Mouse (Mus musculus) liver, adult 2 months (tissue): ENCODE measurements at regions not wholly inside any gene's neighbourhood (a gene's known extent, or its start where the extent isn't known, plus 50 kb on each side); places are given as distances from the start of the nearest gene placed in this dataset.
A peak's percentile ranks its signal among the peaks of the same experiment; 100 is the strongest.

Source experiments
- DNase-seq: peaks from one replicate; pipeline ENCODE4 v3.0.0-alpha.2; 2011; ENCODE audit warnings: low read depth, low spot score; ENCODE audit errors: extremely low read depth
- H3K27ac ChIP-seq: fragments of 200-500 bp; replicated peaks from 2 replicates; pipeline ENCODE4 v1.5.1; 2012; ENCODE audit warnings: low read depth, mild to moderate bottlenecking, control low read depth, inconsistent platforms, low read length; ENCODE audit not compliant: insufficient read depth
- H3K27me3 ChIP-seq: fragments of 200-500 bp; 2 replicates; pipeline ENCODE4 v1.6.1; 2012; ENCODE audit warnings: mild to moderate bottlenecking, moderate library complexity, low read length, inconsistent platforms; ENCODE audit not compliant: control insufficient read depth, insufficient read depth
- H3K36me3 ChIP-seq: fragments of 200-500 bp; 2 replicates; pipeline ENCODE4 v1.6.1; 2012; ENCODE audit warnings: low read length, inconsistent platforms; ENCODE audit not compliant: control insufficient read depth, insufficient read depth
- H3K4me1 ChIP-seq: fragments of 200-500 bp; 2 replicates; pipeline ENCODE4 v1.6.1; 2011; ENCODE audit warnings: low read length; ENCODE audit not compliant: control insufficient read depth, insufficient read depth
- H3K4me3 ChIP-seq: fragments of 200-500 bp; 2 replicates; pipeline ENCODE4 v1.5.1; 2011; ENCODE audit warnings: low read depth, mild to moderate bottlenecking, control low read depth, low read length, moderate library complexity; ENCODE audit not compliant: insufficient read depth
- H3K79me2 ChIP-seq: fragments of 200-500 bp; 2 replicates; pipeline ENCODE4 v1.6.1; 2012; ENCODE audit warnings: inconsistent platforms, mild to moderate bottlenecking, low read length, moderate library complexity; ENCODE audit not compliant: control insufficient read depth, insufficient read depth
- H3K9ac ChIP-seq: fragments of 200-500 bp; 2 replicates; pipeline ENCODE4 v1.6.1; 2012; ENCODE audit warnings: low read depth, mild to moderate bottlenecking, control low read depth, inconsistent platforms, low read length
- CTCF ChIP-seq: fragments of 200-500 bp; IDR thresholded peaks from 2 replicates; pipeline ENCODE4 v1.5.1; 2011; ENCODE audit warnings: low read depth, low read length, control low read depth
- POLR2A ChIP-seq: fragments of 200-500 bp; IDR thresholded peaks from 2 replicates; pipeline ENCODE4 v1.6.1; 2011; ENCODE audit warnings: low read length, control low read depth; ENCODE audit not compliant: insufficient read depth; ENCODE audit errors: extremely low read depth
- whole genome bisulfite sequencing: fragments of 180-500 bp; shearing (Covaris S2); methylation state at CpG from one replicate; pipeline ENCODE4 v1.1.7; 2018; 5-methylcytosine and 5-hydroxymethylcytosine counted together

GRCm38 (mm10) chr4:142989175-142989574, 223.6 kb downstream of the Prdm2 start:
- DNase-seq = no peak
- Histone ChIP-seq H3K36me3 (no peaks in the 10 kb centered on the region), H3K79me2 (no peaks in the 10 kb centered on the region), H3K9ac (no peak overlapping the region), H3K27ac (no peak overlapping the region), H3K4me1 (no peaks in the 10 kb centered on the region), H3K27me3 (no peaks in the 10 kb centered on the region), H3K4me3 (no peak overlapping the region)
- WGBS = 7% methylated on average over 8 of the region's 8 CpGs
- TF ChIP-seq CTCF = no peak
- TF ChIP-seq POLR2A = no peak

DNA sequence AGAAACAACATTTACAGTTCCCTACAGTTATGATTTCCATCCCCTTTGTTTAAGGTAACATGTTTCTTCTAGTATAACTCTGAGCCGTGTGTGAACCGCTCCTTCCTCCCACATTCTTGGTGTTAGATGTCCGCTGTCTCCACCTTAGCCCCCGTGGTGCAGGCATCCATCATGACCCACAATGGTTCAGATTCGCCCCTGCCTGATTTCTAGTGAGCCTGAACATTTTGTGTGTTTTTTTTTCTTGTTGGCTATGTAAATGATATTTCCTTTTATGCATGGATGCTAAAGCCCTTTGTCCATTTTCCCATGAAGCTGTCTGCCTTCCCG, 229.5 kb downstream of the Prdm2 start:
- no peak overlapping the region for H3K4me3 ChIP-seq
- no peak overlapping the region for H3K27ac ChIP-seq
- no peaks in the 10 kb centered on the region for H3K36me3 ChIP-seq
- H3K79me2 ChIP-seq = no peaks in the 10 kb centered on the region
- WGBS = 71% methylated on average over 6 of the region's 6 CpGs
- no peaks in the 10 kb centered on the region for H3K4me1 ChIP-seq
- no peaks in the 10 kb centered on the region for H3K27me3 ChIP-seq
- H3K9ac ChIP-seq = no peak overlapping the region
- TF ChIP-seq POLR2A = no peak
- no peak for TF ChIP-seq CTCF
- DNase-seq = no peak

DNA sequence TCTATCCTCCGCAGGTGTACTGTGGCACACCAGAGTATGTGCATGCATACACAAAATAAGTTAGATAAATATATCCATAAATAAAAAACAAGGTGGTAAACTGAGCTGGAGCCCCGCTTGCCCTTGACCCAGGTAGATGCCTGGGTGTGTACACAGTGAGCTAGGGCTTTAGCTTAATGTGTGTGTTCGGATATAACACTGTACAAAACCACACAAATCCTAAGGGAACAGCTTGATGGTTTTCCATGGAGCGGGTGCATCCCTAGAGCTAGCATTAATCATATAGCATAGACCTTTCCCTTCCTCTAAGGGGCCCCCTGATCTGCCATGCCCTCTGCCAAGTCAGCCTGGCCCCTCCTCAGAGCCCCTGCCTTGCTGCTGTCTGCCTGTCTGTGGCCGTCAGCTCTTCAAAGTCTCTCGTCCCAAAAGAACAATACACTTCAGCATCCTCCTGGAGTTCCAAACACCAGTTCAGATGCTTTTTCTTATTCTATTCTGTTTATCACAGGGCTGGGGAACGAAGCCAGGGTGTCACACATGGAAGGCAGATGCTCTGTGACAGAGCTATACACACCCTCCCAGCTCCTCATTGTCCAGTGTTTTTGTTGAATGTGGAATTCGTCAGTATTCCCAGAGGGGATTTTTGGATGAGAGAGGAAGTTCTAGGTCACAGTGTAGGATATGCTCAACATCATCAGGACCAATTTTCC, 230.1 kb downstream of the Prdm2 start:
- DNase-seq = no peak
- Histone ChIP-seq H3K4me1 (no peaks in the 10 kb centered on the region), H3K4me3 (no peak overlapping the region), H3K27ac (no peak overlapping the region), H3K9ac (no peak overlapping the region), H3K79me2 (no peaks in the 10 kb centered on the region), H3K27me3 (no peaks in the 10 kb centered on the region), H3K36me3 (no peaks in the 10 kb centered on the region)
- 69% methylated on average over 8 of the region's 8 CpGs for WGBS
- no peak for TF ChIP-seq POLR2A
- TF ChIP-seq CTCF = no peak

DNA sequence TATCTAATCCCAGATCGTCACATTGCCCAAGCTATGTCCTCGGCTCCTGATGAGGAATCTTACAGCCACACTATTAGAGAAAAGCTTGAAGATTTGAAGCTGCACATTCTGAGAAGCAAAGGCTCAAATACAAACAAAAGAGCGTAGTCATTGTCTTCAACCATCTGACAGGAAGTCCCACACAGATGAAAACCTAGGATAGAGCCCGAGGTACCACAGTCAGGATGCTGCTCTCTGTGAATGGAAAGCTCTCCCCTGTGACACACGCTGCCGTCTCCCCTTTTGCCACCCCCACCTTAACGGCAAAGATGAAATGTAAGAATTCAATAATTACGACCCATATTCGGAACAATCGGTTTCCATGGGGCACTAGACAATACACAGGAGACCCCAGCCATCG, 237.2 kb downstream of the Prdm2 start:
- no peaks in the 10 kb centered on the region for H3K79me2 ChIP-seq
- no peaks in the 10 kb centered on the region for H3K4me1 ChIP-seq
- no peak overlapping the region for H3K27ac ChIP-seq
- no peak overlapping the region for H3K9ac ChIP-seq
- H3K36me3 ChIP-seq = no peaks in the 10 kb centered on the region
- no peaks in the 10 kb centered on the region for H3K27me3 ChIP-seq
- WGBS = 77% methylated on average over 11 of the region's 11 CpGs
- no peak overlapping the region for H3K4me3 ChIP-seq
- TF ChIP-seq POLR2A = no peak
- TF ChIP-seq CTCF = no peak
- DNase-seq = no peak

GRCm38 (mm10) chr4:142970040-142970439, 242.8 kb downstream of the Prdm2 start:
- no peaks in the 10 kb centered on the region for H3K4me1 ChIP-seq
- no peaks in the 10 kb centered on the region for H3K36me3 ChIP-seq
- peaks cover 7% of the 10 kb centered on the region; the same call in 1 of the 2 replicates for H3K27me3 ChIP-seq
- WGBS = 68% methylated on average over 4 of the region's 4 CpGs
- no peak for TF ChIP-seq POLR2A
- TF ChIP-seq CTCF = no peak
- no peaks in the 10 kb centered on the region for H3K79me2 ChIP-seq
- no peak for DNase-seq
- no peak overlapping the region for H3K4me3 ChIP-seq
- no peak overlapping the region for H3K9ac ChIP-seq
- no peak overlapping the region for H3K27ac ChIP-seq

DNA sequence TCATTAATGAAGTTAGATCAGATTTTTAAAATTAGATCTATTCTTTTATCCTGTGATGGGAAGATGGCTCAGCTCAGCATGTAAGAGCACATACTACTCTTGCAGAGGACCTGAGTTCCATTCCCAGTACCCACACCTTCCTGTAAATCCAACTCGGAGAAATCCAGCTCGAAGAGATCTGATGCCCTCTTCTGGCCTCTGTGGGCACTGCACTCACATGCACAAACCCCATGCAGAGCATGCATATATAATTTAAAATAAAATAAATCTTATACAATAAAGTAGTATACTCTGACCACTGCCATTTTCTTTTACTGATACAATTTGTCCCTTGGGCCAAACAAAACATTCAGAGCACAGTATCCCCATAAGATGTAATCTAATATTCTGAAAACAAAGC, 245.2 kb downstream of the Prdm2 start:
- Histone ChIP-seq H3K27me3 (peaks cover 7% of the 10 kb centered on the region; the same call in 1 of the 2 replicates), H3K36me3 (no peaks in the 10 kb centered on the region), H3K27ac (no peak overlapping the region), H3K79me2 (no peaks in the 10 kb centered on the region), H3K4me3 (no peak overlapping the region), H3K4me1 (no peaks in the 10 kb centered on the region), H3K9ac (no peak overlapping the region)
- WGBS = 85% methylated on average over 2 of the region's 2 CpGs
- DNase-seq = no peak
- TF ChIP-seq CTCF (peak; percentile 20; the same call in 1 of the 2 replicates), POLR2A (no peak)
